Mouse (Mus musculus): Measurements from ENCODE around the gene Soga1. TPM values are rescaled to one million over a fixed set of nuclear protein-coding genes. Genes with fewer than 3 reads are reported as not detected.
A peak's percentile ranks its signal among the peaks of the same experiment; 100 is the strongest.

Soga1 gene
- polyA plus RNA-seq, 1 experiment: 4.6 TPM

DNA sequence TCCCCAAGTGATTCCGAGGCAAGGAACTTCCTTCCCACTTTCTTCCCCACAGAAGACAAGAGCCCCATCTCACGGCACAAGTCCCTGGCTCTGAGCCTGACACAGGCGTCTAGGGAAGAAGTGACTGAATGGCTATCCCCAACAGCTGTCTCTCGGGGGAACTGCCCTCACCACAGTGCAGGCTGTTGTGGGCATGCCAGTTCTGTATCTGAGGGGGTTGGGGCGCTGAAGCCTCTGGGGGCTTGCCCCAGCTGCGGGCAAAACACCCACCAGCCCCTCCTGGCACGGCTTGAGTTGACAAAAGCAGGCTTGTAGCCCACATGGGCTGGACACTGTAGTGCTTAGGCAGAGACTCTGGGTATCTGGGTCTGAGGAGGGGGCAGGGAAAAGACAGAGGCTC is 14.9 kb downstream of the Soga1 start:
- H3K4me1 ChIP-seq (ENCODE audit: control insufficient read depth, insufficient read depth, insufficient read length, low read length): peaks cover 26% of the 10 kb centered on the region
- TF ChIP-seq POLR2A (IDR thresholded peaks at IDR 0.05; ENCODE audit: low read depth, low read length) (no peak), CTCF (IDR thresholded peaks at IDR 0.05; ENCODE audit: extremely low read depth, insufficient read length, insufficient replicate concordance, low read depth, low read length) (no peak)
- H3K27ac ChIP-seq (ENCODE audit: insufficient read depth, low read depth, low read length): no peak overlapping the region
- no peak overlapping the region for H3K4me3 ChIP-seq (ENCODE audit: low read depth, low read length)
- no peaks in the 10 kb centered on the region for H3K27me3 ChIP-seq (ENCODE audit: control insufficient read depth, insufficient read depth, low read length)
- peaks cover 1% of the 10 kb centered on the region; the same call in 1 of the 2 replicates for H3K36me3 ChIP-seq (ENCODE audit: control insufficient read depth, insufficient read depth, low read length)
- 70% methylated on average over 7 of the region's 7 CpGs for WGBS

GRCm38 (mm10) chr2:157063241-157063700 is 15.8 kb downstream of the Soga1 start:
- peaks cover 27% of the 10 kb centered on the region for H3K4me1 ChIP-seq (ENCODE audit: control insufficient read depth, insufficient read depth, insufficient read length, low read length)
- H3K27me3 ChIP-seq (ENCODE audit: control insufficient read depth, insufficient read depth, low read length): no peaks in the 10 kb centered on the region
- 63% methylated on average over 4 of the region's 4 CpGs for WGBS
- no peak overlapping the region for H3K4me3 ChIP-seq (ENCODE audit: low read depth, low read length)
- H3K36me3 ChIP-seq (ENCODE audit: control insufficient read depth, insufficient read depth, low read length): peaks cover 1% of the 10 kb centered on the region; the same call in 1 of the 2 replicates
- no peak overlapping the region for H3K27ac ChIP-seq (ENCODE audit: insufficient read depth, low read depth, low read length)
- TF ChIP-seq POLR2A (IDR thresholded peaks at IDR 0.05; ENCODE audit: low read depth, low read length): no peak
- TF ChIP-seq CTCF (IDR thresholded peaks at IDR 0.05; ENCODE audit: extremely low read depth, insufficient read length, insufficient replicate concordance, low read depth, low read length): no peak

- Histone ChIP-seq H3K36me3 (ENCODE audit: control insufficient read depth, insufficient read depth, low read length) (peaks cover 1% of the 10 kb centered on the region; the same call in 1 of the 2 replicates), H3K27me3 (ENCODE audit: control insufficient read depth, insufficient read depth, low read length) (no peaks in the 10 kb centered on the region), H3K27ac (ENCODE audit: insufficient read depth, low read depth, low read length) (no peak overlapping the region), H3K4me3 (ENCODE audit: low read depth, low read length) (no peak overlapping the region), H3K4me1 (ENCODE audit: control insufficient read depth, insufficient read depth, insufficient read length, low read length) (peaks cover 27% of the 10 kb centered on the region)
- TF ChIP-seq POLR2A (IDR thresholded peaks at IDR 0.05; ENCODE audit: low read depth, low read length) (no peak), CTCF (IDR thresholded peaks at IDR 0.05; ENCODE audit: extremely low read depth, insufficient read length, insufficient replicate concordance, low read depth, low read length) (no peak)
- WGBS: 87% methylated on average over 11 of the region's 11 CpGs
These were observed 18.3 kb downstream of the Soga1 start for GRCm38 (mm10) chr2:157060557-157061305.

- Histone ChIP-seq H3K27ac (ENCODE audit: insufficient read depth, low read depth, low read length) (no peak overlapping the region), H3K27me3 (ENCODE audit: control insufficient read depth, insufficient read depth, low read length) (no peaks in the 10 kb centered on the region), H3K4me1 (ENCODE audit: control insufficient read depth, insufficient read depth, insufficient read length, low read length) (peaks cover 20% of the 10 kb centered on the region), H3K36me3 (ENCODE audit: control insufficient read depth, insufficient read depth, low read length) (peaks cover 1% of the 10 kb centered on the region; the same call in 1 of the 2 replicates), H3K4me3 (ENCODE audit: low read depth, low read length) (no peak overlapping the region)
- TF ChIP-seq POLR2A (IDR thresholded peaks at IDR 0.05; ENCODE audit: low read depth, low read length) (no peak), CTCF (IDR thresholded peaks at IDR 0.05; ENCODE audit: extremely low read depth, insufficient read length, insufficient replicate concordance, low read depth, low read length) (no peak)
- 93% methylated on average over 14 of the region's 14 CpGs for WGBS
These were observed 19.0 kb downstream of the Soga1 start for GRCm38 (mm10) chr2:157060037-157060436.

DNA sequence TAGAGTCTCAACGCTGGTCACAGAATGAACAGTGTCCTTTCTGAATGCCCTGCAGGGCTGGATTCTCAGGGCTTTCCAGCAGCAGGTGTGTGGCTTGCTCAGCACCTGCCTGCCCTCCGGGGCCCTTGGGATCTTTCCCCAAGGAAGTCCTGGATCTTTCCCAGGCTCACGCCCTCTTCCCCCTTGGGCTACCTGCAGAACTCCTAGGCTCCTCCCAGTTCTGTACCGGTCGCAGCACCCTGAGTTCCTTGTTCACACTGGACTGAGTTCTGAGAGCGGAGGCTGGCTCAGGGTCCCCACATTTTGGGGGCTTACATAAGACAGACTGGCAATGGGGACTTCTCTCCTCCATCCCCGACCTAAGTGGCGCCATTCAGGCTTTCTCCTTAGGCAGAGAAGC is 19.9 kb downstream of the Soga1 start:
- Histone ChIP-seq H3K4me1 (ENCODE audit: control insufficient read depth, insufficient read depth, insufficient read length, low read length) (peaks cover 15% of the 10 kb centered on the region), H3K36me3 (ENCODE audit: control insufficient read depth, insufficient read depth, low read length) (peaks cover 1% of the 10 kb centered on the region; the same call in 1 of the 2 replicates), H3K27ac (ENCODE audit: insufficient read depth, low read depth, low read length) (peak overlapping the region; percentile 65; the same call in 1 of the 2 replicates), H3K27me3 (ENCODE audit: control insufficient read depth, insufficient read depth, low read length) (no peaks in the 10 kb centered on the region), H3K4me3 (ENCODE audit: low read depth, low read length) (peak overlapping the region; percentile 41)
- TF ChIP-seq POLR2A (IDR thresholded peaks at IDR 0.05; ENCODE audit: low read depth, low read length) (no peak), CTCF (IDR thresholded peaks at IDR 0.05; ENCODE audit: extremely low read depth, insufficient read length, insufficient replicate concordance, low read depth, low read length) (no peak)
- 32% methylated on average over 8 of the region's 8 CpGs for WGBS

DNA sequence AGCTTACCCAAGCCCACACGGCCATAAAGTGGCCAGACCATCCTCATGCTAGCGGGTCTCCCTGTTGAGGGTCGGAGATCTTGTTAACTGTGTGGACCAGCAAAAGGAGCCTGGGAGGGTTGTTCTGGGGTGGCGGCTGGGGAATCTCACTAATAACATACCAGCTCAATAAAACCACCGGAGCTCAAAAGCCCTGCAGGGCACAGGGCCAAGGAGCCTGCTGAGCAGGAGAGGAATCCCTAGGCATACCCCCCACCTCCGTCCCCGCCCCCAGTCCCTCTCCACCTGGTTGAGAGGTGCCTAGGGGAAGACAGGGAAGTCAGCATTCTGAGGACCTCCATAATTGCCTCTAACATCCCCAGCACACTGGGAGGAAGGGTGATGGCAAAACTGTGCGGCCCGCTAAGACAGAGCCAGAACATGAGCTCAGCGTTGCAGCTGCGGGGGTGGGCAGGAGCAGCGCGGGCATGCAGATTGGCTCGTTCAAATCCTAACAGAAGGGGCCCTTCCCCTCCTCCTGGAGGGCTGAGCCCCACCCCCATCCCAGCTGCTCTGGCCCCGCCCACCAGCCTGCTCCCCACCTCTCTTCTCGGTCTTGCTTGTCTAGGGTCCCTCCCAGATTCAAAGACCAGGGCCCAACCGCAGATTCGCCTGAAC is 20.6 kb downstream of the Soga1 start:
- H3K27ac ChIP-seq (ENCODE audit: insufficient read depth, low read depth, low read length): peak overlapping the region; percentile 65; the same call in 1 of the 2 replicates
- peaks cover 1% of the 10 kb centered on the region; the same call in 1 of the 2 replicates for H3K36me3 ChIP-seq (ENCODE audit: control insufficient read depth, insufficient read depth, low read length)
- WGBS: 22% methylated on average over 18 of the region's 18 CpGs
- no peaks in the 10 kb centered on the region for H3K27me3 ChIP-seq (ENCODE audit: control insufficient read depth, insufficient read depth, low read length)
- H3K4me1 ChIP-seq (ENCODE audit: control insufficient read depth, insufficient read depth, insufficient read length, low read length): peaks cover 13% of the 10 kb centered on the region
- peak overlapping the region; percentile 41 for H3K4me3 ChIP-seq (ENCODE audit: low read depth, low read length)
- TF ChIP-seq POLR2A (IDR thresholded peaks at IDR 0.05; ENCODE audit: low read depth, low read length): no peak
- no peak for TF ChIP-seq CTCF (IDR thresholded peaks at IDR 0.05; ENCODE audit: extremely low read depth, insufficient read length, insufficient replicate concordance, low read depth, low read length)

- H3K36me3 ChIP-seq (ENCODE audit: control insufficient read depth, insufficient read depth, low read length): peaks cover 1% of the 10 kb centered on the region; the same call in 1 of the 2 replicates
- TF ChIP-seq CTCF (IDR thresholded peaks at IDR 0.05; ENCODE audit: extremely low read depth, insufficient read length, insufficient replicate concordance, low read depth, low read length) (no peak), POLR2A (IDR thresholded peaks at IDR 0.05; ENCODE audit: low read depth, low read length) (no peak)
- H3K27ac ChIP-seq (ENCODE audit: insufficient read depth, low read depth, low read length): no peak overlapping the region
- no peak overlapping the region for H3K4me3 ChIP-seq (ENCODE audit: low read depth, low read length)
- WGBS: 82% methylated on average over 4 of the region's 4 CpGs
- peaks cover 10% of the 10 kb centered on the region for H3K4me1 ChIP-seq (ENCODE audit: control insufficient read depth, insufficient read depth, insufficient read length, low read length)
- no peaks in the 10 kb centered on the region for H3K27me3 ChIP-seq (ENCODE audit: control insufficient read depth, insufficient read depth, low read length)
These were observed 21.3 kb downstream of the Soga1 start for GRCm38 (mm10) chr2:157057758-157058157.

All from small intestine, adult 2 months (tissue).